Mouse (Mus musculus): Measurements from ENCODE around the gene Kpnb1. TPM values are rescaled to one million over a fixed set of nuclear protein-coding genes. Genes with fewer than 3 reads are reported as not detected.

Gene Kpnb1
- total RNA-seq, 2 experiments from 2014 or later = 151 to 157 TPM

DNA sequence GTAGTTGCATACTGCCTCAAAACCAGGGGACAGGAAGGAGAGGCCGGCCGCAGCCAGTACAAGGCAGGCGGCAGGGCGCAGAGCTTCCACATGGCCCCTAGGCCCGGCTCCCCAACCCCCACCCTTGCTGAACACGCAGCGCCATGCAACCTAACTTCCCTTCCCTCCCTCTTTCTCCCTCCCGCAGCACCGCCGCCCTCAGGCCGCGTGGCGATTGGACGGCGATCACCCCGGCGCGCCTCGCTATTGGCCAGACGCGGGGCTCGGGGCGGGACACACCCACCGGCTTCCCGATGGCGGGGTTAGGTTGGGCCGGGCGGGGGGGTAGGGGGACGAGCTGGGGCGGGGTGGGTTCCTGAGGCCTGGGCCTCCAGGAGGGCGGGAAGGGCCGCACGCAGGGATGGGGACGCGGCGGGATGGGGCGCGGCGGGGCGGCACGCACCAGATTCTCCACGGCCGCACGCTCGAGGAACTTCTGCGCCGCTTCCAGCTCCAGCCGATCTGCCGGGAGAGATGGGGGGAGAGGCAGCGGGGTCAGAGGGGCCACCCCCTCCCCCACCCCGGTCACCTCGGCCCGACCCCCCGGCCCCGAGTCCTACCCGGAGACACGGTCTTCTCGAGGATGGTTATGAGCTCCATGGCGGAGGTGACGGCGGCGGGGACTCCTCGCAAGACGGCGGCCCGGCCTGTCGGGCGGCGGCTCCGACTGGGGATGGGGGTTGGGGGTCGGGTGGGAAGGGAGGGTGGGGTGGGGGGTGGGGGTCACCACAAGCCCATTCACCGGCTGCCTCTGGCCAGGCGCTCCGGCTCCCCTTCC is 526 bp downstream of the Kpnb1 start:
- intact Hi-C loops (cut with DNase I) = no loop called here
- DNase-seq = peak; percentile 98

GRCm38 (mm10) chr11:97185704-97186614 is 1.7 kb downstream of the Kpnb1 start:
- intact Hi-C loops (cut with DNase I) = no loop called here
- DNase-seq = no peak

DNA sequence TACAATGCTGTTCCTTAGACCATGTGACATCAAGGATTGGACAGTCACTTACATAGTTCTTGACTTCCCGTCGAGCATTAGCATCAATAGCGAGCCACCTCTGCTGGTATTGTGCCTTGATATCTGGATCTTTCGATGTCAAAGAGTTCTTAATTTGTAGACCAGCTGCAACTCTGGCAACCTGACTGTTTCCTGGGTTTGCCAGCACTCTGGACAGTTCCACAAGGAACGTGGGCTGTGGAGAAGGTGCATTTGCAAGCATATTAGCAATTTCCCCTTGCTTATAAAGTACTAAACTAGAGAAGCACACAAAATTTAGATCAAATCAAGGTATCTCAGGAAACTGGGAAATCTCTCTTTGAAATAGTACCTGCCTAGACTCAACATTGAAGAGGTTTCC is 2.8 kb downstream of the Kpnb1 start:
- no peak for DNase-seq
- intact Hi-C loops (cut with DNase I) = no loop called here

DNA sequence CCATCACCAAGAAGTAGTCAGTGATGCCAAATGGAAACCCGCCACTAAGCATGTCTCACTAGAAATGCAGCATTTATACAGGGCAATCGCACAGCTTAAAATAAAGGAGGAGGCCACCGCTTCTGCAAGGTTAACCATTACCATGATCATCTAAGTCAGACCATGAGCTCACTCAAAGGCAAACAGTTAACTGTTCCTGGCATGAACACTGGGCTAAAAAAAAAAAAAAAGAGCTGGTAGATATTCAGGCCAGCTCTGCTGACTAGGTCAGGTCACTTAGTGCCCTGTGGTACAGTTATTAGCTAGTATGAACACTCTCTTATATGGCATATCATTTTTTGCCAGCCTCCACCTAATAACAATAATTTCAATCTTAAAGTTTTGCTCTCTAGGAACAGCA is 5.2 kb downstream of the Kpnb1 start:
- no peak for DNase-seq
- intact Hi-C loops (cut with DNase I) = no loop called here

DNA sequence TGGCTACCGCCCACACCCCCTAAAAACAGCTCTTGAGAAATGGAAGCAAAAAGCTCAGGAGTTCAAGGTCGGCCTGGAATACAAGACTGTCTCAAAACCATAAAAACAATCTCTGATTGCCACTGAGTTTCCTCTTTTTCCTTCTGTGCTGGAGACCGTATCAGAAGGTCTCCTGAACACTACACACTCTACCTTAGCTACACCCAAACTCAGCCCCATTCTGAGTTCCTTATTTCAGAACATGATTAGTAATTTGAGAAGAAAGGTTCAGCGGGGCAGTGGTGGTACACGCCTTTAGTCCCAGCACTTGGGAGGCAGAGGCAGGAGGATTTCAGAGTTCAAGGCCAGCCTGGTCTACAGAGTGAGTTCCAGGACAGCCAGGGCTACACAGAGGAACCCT is 6.6 kb downstream of the Kpnb1 start:
- intact Hi-C loops (cut with DNase I) = no loop called here
- DNase-seq = no peak

DNA sequence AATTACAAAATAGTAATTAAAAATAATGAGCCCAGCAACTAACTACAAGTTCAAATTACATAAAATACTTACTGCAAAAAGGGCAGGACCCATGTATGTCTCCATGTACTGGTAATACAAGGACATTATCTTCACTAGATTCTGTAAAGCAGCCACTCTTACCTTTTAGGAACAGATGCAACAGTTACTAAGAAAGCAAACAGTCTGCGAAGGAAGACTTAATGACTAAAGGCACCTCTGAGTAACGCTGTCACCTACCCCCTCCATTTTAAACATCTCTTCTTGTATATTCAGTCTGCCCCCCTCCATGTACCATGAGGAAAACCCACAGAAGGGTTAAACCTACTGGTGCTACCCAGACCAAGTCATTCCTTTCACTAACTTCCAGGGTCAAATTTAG is 9.5 kb downstream of the Kpnb1 start:
- intact Hi-C loops (cut with DNase I) = no loop called here
- no peak for DNase-seq

- DNase-seq = peak; percentile 39
- intact Hi-C loops (cut with DNase I) = no loop called here
Observed at GRCm38 (mm10) chr11:97176851-97177250, 10.8 kb downstream of the Kpnb1 start.

DNA sequence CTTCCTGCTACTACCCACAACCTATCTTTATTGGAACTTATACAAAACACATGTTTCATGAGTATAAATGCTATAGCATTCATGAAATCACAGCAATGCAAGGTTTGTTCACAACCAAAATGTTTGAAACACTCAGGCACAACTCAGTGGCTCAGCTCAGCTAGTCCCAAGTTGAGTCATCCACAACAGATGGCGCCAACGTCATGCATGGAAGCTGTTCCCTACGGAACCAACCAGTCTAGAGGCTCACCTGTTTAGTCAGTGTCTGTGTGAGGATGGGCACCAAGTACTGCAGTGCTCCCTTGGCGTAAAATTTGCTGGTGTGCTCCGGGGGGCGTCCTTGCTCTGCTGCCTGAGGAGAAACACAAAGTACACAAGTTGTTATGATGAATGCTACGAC is 12.2 kb downstream of the Kpnb1 start:
- DNase-seq = no peak
- intact Hi-C loops (cut with DNase I) = no loop called here

DNA sequence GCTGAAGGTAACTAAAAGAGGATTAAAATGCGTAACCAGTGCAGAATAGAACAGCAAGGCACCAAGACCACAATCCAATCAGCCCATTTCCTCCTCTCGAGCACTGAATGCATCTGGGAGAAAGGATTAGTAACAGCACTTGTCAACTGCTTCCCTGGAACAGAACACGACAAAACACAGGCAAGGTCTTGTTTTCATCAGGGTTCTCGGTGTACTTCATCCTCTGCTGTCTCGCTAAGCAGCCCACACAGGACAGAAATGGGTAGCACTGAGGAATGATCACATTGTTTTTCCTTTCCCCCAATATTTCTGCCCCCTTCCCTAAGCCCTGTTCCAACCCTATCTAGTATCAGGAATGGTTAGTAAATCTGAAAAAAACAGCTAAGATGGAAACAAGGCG is 27.3 kb downstream of the Kpnb1 start:
- intact Hi-C loops (cut with DNase I) = no loop called here
- DNase-seq = no peak

DNA sequence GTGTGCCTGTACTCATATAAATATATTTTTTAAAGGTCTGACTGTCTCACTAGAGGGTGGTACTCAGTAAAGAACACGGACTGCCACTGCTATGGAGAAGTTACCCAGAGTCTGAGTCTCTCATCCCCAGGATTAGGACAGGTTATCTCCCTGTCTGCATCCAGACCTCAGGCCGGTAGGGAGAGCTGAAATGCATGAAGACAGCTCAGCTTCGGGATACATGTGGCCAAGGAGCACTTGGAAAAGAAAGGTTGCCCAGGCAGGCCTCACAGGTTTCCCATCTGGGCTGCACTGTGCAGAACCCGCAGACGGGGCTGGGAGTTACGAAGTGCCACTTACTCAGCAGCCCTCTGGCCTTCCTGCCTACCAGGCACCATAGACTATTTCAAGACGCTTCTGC is 30.7 kb downstream of the Kpnb1 start:
- intact Hi-C loops (cut with DNase I) = no loop called here
- no peak for DNase-seq

DNA sequence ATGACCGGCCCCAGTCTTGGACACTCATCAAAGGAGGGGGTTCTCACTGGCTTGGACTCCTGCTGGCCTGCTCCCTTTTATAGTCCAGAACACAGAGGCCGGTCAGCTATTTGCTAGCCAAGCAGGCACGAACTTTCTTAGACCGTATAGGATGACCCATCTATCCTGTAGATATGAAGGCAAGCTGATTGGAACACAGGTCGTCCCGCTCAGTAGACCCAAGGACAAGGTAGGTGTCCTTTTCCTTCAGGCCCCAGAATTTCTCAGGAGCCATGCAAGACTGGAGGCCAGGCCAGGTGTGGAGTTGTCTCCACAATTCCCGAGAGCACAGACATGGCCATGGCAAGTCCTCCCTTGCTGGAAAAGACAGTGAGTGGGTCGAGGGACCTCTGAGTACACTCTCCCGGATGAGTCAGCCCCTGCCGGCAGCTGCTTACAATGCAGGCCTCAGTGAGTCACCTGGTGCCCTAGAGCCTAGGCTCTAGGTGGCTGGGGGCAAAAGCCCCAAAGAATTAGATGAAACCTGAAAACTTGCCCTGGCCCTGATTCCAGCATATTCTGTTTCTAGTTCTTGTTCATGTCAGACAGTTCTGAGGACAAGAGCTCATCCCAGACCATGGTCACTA is 34.9 kb downstream of the Kpnb1 start:
- intact Hi-C loops (cut with DNase I) = no loop called here
- DNase-seq = no peak

DNA sequence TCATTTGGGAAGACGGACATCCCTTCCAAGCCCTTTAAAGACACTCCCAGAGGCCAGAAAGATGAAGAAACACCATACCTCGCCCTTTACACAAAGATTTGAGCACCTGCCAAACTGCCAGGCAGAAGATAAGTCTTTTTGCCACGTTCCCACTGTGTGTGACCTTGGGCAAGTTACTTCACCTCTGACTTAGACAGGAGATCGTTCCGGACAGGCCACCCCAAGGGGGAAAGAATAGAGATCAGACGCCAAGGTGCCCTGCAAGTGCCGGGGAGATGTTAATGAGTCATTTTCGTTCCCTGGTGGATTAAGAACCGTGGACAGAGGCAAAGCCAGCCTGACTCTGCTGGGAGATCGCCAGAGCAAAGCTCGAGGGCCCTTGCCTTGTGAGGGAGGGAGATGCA is 35.7 kb downstream of the Kpnb1 start:
- intact Hi-C loops (cut with DNase I) = no loop called here
- peak; percentile 47 for DNase-seq

- DNase-seq = peak; percentile 80
- intact Hi-C loops (cut with DNase I) = no loop called here
Observed at GRCm38 (mm10) chr11:97151343-97151801, 36.3 kb downstream of the Kpnb1 start, which contains the start of gene Tbkbp1. Tbkbp1 (minus strand) TSS chr11:97151495.

DNA sequence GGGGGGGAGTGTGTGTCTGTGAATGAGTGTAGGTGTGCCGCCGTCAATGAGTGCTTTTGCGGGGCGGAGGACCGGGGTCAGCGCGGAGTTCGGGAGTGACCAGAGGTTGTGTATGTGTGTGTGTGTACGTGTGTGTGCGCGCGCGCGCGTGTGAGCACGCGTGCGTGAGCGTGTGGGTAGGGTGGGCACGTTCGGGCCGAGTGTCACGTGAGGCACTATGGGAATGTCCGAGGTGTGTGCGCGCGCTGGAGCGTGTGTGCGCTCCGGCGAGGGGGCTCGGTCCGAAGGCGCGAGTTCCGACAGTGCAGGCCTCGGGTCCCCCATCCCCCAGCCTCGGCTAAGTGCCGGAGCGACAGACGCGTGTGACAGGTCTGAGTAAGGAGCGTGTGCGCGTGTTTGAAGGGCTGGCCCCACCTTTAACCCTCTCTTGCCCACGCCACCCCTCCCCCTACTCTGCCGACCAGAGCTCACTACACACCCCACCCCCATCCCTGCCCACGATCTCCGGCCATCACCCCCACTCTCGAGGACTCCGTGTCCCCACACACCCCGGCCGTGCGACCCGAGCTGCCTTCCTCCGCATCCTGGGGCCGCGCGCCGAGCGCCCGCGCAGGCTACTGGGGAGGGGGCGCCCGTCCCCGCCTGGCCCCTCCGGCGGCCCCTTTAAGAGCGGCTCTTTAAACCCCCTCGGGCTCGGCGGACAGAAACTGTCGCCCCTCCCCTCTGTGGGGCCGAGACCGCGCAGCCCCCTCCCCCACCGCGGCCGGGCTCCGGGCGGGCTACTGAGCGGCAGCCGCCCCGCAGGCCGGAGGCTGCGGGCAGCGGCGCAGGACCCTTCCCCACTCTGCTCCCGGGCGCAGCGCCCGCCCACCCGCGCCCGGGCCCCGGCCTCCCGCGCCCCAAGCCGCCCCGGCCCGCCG is 37.0 kb downstream of the Kpnb1 start:
- intact Hi-C loops (cut with DNase I) = no loop called here

DNA sequence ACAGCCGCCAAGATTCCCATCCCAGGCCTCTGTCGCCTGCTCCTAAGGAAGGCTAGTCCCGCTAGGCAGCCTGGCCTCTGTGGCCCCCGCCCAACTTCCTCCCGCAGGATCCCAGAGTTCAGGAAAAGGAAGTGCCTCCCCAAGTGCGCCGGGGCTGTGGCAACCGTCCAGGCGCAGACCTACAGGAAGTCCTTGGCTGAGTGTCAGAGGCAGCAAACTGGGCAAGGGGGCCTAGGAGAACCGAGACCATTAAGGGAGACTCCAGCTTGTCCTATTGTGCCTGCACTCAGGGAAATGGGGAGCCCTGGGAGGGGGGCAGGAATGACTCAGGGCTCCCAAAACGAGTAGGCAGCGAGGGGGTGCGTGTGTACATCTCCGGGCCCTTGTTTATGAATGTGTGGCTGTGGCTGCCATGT is 37.7 kb downstream of the Kpnb1 start:
- peak; percentile 69 for DNase-seq
- intact Hi-C loops (cut with DNase I) = loop anchor here (5.0 kb wide), 1 partner anchor 78 kb away; no protein-coding TSS in a partner anchor

More for the DNA sequence above, 37.0 kb downstream of the Kpnb1 start:
- peak; percentile 88 for DNase-seq

- no peak for DNase-seq
- intact Hi-C loops (cut with DNase I) = loop anchor here (5.0 kb wide), 1 partner anchor 77 kb away; no protein-coding TSS in a partner anchor
Observed at GRCm38 (mm10) chr11:97149026-97149425, 38.7 kb downstream of the Kpnb1 start.

DNA sequence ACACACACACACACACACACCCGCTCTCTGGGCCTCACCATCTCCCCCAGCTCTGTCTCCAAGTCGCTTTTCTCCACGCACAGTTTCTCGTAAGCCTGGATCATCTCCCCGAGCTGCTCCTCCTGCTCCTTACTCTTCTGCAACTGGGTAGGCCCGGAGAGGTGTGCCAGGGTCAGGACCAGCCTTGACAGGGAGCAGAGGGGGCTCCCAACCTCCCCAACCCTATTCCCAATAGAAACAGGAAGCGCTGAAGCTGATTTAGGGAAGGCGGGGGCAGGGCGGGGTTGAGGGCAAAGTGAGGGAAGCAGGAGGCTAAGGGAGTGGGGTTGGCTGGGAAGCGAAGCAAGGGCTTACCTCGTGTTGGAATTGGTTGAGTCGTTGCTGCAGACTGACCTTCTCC is 39.1 kb downstream of the Kpnb1 start:
- DNase-seq = no peak
- intact Hi-C loops (cut with DNase I) = loop anchor here (5.0 kb wide), 1 partner anchor 76 kb away; no protein-coding TSS in a partner anchor

GRCm38 (mm10) chr11:97147333-97147732 is 40.3 kb downstream of the Kpnb1 start:
- intact Hi-C loops (cut with DNase I) = loop anchor here (5.0 kb wide), 1 partner anchor 75 kb away; no protein-coding TSS in a partner anchor

DNA sequence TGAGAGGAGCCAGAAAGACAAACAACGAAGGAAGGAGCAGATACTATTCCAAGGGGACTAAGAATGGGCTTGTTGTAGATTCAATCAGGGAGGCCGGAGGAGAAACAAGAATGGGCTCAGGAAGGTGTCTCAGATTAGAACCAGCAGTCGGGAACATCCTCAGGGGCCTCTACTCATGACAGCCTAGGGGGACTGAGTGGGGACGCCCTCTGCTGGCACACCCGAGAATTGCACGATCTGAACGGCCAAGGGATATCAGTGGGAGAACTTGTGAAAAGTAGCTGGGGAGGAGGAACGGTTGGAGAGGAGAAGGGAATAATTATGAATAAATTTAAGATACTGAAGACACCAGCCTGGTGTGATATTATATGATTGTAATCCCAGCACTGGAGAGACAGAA is 41.0 kb downstream of the Kpnb1 start:
- intact Hi-C loops (cut with DNase I) = loop anchor here (5.0 kb wide), 1 partner anchor 74 kb away; no protein-coding TSS in a partner anchor

More at GRCm38 (mm10) chr11:97147333-97147732, 40.3 kb downstream of the Kpnb1 start:
- DNase-seq = no peak

GRCm38 (mm10) chr11:97145951-97146350 is 41.7 kb downstream of the Kpnb1 start:
- intact Hi-C loops (cut with DNase I) = loop anchor here (5.0 kb wide), 1 partner anchor 74 kb away; no protein-coding TSS in a partner anchor
- DNase-seq = no peak

More for the DNA sequence above, 41.0 kb downstream of the Kpnb1 start:
- DNase-seq = peak; percentile 80
